Mouse (Mus musculus) cortical plate, adult 2 months (tissue): ENCODE data around the gene Vamp9.

Experiments used
- CTCF ChIP-seq: fragments of 200-500 bp; IDR thresholded peaks from 2 replicates; pipeline ENCODE4 v1.5.1; 2011; ENCODE audit warnings: mild to moderate bottlenecking, control low read depth, low read length; ENCODE audit not compliant: insufficient read depth; ENCODE audit errors: extremely low read depth
- POLR2A ChIP-seq: fragments of 200-500 bp; IDR thresholded peaks from 2 replicates; pipeline ENCODE4 v1.6.1; 2011; ENCODE audit warnings: mild to moderate bottlenecking, low read length, control low read depth; ENCODE audit not compliant: insufficient read depth; ENCODE audit errors: extremely low read depth

DNA sequence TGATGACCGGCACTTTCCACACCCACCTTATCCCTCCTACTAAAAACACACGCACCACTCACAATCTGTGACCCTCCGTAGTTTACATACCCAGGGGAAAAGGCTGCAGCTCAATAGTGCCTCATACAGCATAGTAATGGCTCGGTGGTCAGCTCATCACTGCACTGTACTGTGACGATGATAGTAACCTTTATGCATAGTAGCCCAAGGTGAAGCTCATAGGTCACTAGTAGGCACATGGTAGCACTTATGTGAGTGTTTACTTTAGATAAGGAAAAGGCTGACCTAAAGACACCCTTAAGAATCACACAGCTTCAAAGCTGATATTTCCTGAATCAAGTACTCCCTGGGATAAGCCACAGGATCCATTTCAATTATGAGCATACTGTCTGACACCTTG is 46.5 kb downstream of the Vamp9 start:
- TF ChIP-seq CTCF: no peak
- TF ChIP-seq POLR2A: no peak
